Mouse (Mus musculus) activated CD4-positive, CD25-positive, alpha-beta regulatory T cell, adult 4 months (primary cell): ENCODE data around the gene Smarca5. TPM values are rescaled to one million over a fixed set of nuclear protein-coding genes. Genes with fewer than 3 reads are reported as not detected.

ENCODE experiments used
- ATAC-seq: one replicate; pipeline ENCODE4 v1.8.0; 2017
- polyA plus RNA-seq, 2 experiments: library from polyadenylated mRNA; unstranded; fragments of 100-300 nt; shearing (Covaris generic); gene quantifications; one replicate each; pipeline ENCODE4 v1.2.1; 2017

The Smarca5 gene
- 10 to 100 TPM; 25.0 to 26.0 TPM for polyA plus RNA-seq

DNA sequence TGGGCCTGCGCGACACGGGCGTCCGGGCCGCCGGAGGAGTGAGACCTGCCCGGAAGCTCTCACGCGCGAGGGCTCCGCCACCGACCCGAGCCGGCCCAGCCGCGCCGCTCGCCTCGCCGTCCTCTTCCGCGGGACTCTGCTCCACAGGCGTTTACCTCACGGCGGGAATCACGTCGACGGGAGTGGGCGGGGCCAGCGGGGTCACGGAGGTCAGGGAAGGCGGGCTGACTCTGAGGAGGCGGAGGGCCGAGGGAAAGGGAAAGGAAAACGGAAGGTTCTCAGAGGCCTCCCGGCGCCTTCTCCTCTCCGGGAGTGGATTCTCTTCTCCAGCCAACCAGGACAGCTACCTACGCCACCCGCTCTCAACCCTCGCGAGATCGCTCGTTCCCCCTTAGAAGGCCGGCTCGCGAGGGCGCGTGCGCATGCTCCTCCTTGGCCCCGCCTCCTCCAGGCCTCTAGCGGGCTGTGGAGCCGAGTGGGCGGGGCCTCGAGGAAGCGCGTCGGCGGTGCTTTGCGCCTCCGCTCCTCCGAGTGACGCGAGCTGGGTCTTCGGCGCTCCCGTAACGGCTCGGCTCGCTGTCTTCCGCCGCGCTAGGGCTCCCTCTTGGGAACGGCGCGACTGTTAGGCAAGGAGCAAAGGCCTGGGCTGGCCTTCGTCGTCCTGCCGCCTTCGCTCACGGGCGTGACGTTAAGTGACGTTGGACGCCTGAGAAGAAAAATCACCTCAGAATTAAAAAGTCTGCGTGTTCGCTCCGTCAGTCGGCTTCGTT lies at the start of gene Smarca5:
Gene Smarca5 (minus strand): TSS at position 343 of the 770 bp plus-strand sequence.
- ATAC-seq: peak; percentile 88

DNA sequence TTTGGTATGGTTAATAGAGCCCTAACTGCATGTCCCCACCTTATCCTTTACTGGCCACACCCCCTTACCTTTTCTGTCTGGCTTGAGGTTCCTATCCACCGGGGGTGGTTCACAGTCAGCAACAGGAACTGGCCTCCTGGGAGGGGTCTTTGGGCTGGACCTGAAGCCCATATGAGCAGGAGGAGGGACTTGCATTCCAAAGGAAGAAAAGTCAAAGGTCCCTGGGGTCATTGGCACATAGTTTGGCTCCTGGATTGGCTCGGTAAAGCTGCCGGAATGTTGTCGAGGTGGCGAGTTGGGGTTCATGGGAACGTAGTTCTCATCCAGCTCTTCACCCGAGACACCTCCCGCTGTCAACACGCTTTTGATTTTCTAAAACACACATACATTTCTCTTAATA lies 45.3 kb upstream of the Smarca5 start:
- no peak for ATAC-seq

DNA sequence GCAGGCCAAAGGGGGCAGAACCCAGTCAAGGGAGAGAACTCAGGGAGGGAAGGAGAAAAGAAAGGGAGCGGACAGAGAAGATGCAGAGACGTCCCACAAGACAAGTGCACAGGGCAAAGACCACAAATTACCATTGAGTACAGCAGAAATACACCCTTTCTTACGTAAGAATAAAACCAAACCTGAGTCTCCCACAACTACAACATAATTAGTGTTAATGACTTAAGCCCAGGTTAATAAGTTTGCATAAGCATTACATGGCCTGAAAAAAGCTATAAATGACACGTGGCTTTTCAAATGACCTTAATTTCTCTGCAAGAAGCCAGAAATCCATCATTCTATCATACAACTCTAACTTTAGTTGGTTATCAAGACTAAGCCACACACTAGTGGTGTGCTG lies 44.0 kb upstream of the Smarca5 start:
- no peak for ATAC-seq

DNA sequence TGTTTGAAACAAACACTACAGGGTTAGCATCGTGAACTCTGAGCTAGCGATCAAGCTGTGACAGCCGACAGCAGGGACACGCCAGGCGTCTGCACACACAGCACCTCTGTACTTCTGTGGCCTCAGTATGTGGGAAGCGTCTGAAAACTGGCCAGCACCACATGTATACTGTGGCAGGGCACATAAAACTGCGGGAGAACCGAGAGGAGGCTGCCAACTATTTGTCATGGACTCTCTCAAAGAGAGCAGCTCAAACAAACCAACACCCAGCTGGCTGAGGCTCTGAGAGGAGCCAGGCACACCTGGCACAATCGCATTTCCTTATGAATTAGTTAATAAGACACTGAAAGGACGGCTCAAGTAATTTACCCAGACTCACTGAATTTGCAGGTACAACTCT lies 42.0 kb upstream of the Smarca5 start:
- ATAC-seq: no peak

DNA sequence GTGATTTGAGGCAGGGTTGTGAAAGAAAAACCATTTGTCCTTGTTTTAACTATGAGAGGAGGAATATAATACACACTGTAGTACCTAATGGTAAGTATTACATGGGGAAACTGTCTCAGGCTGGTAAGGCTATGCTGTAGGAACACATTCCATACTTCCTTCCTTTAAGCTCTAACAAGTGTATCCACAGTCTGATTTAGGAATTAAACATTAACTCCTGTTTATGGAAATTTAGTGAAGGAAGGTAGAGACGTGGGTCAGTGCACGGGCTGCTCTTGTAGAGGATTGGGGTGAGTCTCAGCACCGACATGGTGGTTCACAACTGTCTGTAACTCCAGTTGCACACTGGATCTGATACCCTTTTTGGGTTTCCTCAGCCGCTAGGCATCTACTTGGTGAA lies 41.0 kb upstream of the Smarca5 start:
- ATAC-seq: no peak

DNA sequence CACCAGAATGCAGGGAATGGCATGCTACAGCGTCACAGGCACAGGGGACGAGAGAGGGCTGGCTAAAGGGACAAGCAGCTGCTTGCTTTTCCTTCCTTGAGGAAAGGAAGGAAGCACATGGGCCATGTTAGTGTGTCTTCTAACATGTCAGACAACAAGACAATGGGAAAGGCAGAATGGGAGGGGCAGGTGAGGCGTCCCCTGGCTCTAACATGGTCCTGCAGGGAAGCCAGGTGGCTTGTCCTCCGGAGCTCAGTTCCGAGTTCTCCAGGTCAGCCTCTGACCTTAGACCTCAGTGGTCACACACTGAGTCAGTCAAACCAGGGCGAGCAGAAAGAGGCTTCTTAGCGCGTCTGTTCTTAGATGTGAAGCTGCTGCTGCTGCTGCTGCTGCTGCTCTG lies 37.1 kb upstream of the Smarca5 start:
- ATAC-seq: no peak

DNA sequence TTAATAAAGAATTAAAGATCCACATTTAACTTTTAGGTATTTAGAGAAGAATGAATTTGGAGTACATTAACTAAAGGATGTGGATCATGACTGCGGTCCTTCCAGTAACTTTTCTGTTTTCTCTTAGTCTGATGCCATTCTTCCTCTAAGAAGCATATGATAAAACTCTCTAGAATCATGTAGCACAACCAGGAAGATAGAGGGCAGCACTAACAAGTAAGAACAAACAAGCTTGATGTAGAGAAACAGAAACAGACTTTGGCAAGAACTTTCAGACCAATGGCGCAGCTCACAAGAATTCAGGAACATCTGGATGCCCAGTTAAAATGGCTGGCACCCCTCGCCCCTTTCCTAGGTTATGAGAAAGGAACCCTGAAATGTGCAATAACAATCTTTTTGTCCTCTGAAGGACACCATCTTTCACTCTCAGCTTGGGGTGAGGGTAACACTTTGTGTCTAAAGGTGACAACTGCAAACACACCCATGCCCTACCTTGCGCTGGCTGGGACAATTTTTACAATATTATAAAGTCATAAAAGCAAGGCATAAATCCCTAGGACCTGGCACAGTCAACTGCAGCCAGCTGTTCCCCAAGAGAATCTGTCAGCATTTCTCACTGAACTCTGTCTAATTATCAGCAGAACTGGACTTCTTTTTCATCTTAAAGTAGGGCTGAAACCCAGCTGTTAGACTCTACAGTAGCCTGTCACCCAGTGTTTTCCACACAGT lies 33.6 kb upstream of the Smarca5 start:
- ATAC-seq: no peak

DNA sequence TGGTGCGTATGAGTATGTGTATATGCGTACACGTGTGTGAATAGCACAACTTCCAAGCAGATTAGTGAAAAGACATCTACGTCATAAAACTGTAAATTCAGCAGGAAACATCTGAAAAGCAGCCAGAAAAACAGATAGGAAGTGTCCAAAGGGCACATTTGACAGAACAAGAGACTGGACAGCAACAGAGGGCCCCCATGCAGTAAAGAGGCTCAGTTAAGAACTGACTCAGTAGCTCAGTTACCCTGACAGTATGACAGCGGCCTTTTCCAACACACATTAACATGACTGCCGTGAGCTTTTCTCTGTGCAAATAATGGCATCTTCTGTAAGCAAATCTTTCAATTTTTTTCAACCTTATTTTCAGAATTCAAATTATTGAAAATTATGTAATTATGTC lies 29.2 kb upstream of the Smarca5 start:
- ATAC-seq: no peak

DNA sequence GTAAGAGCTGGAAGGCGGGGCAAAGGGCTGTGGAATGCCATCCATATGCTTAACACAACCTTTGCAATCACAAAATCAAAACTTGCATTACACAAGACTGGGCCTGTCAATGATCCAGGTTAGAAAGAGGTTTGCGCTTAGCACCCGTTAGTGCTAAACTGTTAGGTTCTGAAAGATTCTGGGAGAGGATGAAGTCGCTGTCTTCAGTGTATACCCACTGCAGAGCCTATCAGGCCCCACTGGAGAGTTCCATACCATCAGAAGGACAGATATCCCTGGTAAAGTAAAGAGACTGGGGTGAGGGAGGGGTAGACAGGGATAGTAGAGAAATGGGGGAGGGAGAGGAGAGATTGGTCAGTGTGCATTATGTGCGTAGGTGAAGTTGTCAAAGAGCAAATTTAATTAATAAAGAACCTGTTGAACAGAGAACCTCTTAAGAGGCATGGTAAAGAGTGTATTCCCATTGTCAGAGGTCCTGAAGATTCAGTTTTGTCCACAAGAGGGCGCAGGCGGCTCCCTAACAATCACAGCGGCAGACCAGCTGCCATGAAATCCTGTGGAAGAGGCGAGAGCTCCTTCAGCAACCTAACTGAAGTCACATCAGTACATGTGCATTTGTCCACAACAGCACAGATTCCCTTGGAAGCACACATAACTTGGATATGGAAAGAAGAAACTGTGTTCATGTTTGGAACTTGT lies 13.9 kb upstream of the Smarca5 start:
- ATAC-seq: peak; percentile 54

DNA sequence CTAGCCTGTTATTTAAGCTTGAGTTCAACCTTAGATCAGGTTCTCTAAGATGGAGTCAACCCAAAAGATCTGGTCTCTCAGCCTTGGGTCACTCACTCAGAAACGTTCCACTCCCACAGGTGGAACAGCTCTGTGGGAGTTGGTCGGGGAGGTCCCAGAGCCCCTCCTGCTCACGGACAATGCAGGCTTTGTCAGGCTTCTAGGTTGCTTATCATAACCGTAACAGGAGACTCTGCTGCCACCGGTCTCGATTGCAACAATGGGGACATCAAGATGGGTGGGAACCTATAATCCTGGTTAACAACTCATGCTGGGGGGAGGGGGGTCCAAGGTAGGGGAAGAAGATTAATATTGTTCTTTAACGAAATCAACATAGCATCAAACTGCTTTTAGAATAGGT lies 13.1 kb upstream of the Smarca5 start:
- ATAC-seq: no peak

DNA sequence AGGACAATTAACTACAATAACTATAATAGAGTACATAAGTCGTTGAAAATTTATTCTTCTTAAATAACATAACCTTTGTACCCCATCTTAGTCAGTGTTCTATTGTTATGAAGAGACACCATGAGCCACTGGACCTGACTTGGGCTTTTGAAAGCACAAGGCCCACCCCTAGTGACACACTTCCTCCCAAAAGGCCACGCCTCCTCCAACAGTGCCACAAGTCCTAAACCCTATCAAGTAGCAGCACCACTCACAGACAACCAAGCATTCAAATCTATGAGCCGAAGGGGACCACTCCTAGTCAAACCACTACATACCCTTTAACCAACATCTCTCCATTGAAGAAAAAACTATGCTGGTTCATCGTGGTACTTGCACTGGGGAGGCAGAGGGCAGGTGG lies 9.8 kb upstream of the Smarca5 start:
- ATAC-seq: no peak

DNA sequence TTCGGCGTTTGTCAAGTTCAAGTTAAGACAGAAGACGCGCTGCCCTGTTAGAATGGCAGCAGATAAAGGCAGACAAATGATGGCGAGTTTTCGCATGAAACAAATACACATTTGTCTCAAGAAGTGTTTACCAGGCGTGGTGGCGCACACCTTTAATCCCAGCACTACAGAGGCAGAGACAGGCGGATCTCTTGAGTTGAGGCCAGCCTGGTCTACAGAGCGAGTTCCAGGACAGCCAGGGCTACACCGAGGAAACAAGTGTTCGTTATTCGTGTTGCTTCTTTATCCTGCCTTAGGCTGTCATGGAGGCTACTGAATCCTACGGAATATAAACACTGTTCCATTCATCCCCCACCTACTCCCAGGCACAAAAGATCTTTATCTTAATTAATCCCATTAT lies 635 bp upstream of the Smarca5 start:
- ATAC-seq: peak; percentile 24

DNA sequence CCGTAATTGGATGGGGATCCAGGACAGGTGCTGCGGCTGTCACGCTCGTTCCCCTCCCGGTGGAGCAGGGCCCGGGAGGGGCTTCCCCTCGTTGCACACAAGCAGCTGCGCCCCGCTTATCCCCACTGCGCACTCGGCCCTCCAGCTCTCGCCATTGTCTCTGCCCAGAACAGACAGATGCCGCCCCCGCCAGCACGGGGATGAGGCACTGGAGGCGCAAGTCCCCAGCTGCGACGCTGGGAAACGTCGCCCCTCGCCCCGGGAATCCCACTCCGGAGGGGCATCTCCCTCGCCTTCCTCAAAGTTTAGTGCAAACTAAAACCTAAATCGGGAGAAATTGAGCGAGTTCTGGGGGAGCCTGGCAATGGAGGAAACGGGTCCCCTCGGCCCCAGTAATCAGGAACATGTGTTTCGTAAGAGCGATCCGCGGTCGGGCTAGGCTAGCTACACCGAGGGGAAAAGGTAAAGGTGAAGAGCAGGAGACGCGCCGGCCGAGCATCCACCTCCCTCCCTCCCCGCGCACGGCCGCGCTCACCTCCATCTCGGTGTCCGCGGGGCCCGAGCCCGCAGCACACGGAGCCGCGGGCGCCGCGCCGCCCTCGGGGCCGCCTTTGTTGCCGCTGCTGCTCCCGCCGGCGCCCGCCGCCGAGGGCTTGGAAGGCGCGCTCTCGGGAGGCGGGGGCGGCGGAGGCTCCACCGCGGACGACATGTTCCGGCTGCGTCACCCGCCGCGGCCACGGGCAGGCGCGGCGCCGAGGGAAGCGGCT lies 726 bp downstream of the Smarca5 start:
- ATAC-seq: peak; percentile 17

DNA sequence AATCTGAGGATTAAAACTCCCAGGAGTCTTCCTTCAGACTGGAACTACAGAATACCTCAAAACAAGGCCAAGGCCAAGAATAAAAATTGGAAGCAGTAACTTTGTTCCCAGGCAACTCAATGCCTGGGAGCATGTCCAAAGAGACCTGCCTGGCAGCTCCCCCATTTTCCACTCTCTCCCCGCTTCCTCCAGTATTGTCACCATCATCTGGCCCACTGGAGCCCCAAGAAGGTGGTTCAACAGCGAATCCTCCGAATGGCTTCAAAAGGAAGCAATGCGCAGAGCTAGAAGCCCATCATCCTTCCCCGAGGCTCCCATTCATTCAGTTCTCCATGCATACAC lies 1.3 kb downstream of the Smarca5 start:
- no peak for ATAC-seq

DNA sequence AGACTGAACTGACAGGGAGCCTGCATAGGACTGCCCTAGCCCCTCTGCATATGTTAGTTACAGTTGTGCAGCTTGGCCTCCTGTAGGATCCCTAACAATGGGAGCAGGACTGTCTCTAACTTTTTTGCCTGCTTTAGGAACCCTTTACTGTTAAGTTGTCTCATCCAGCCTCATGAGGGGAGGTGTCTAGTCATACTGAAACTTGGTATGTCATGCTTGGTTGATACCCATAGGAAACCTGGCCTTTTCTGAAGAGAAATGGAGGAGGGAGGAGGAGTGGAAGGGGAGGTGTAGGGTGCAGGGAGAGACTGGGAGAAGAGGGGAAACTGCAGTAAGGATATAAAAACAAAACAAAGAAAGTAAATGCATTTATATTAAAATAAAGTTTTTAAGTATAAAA lies 7.0 kb downstream of the Smarca5 start:
- peak; percentile 28 for ATAC-seq

DNA sequence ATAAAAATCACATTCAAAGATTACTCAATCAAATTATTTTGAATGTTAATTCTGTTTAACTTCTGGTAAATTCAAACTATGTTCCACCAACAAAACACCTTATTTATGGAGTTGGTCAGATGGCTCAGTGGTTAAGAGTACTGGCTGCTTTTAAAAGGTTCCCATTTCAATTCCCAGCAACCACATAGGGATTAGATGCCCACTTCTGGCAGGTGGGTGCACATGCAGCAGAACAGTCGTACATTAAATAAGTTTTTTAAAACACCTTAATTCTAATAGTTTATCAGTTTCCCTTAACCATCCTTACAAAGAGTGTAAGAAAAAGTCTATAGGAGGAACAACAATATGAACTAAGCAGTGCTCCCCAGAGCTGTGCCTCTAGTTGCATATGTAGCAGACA lies 24.8 kb downstream of the Smarca5 start:
- ATAC-seq: no peak

DNA sequence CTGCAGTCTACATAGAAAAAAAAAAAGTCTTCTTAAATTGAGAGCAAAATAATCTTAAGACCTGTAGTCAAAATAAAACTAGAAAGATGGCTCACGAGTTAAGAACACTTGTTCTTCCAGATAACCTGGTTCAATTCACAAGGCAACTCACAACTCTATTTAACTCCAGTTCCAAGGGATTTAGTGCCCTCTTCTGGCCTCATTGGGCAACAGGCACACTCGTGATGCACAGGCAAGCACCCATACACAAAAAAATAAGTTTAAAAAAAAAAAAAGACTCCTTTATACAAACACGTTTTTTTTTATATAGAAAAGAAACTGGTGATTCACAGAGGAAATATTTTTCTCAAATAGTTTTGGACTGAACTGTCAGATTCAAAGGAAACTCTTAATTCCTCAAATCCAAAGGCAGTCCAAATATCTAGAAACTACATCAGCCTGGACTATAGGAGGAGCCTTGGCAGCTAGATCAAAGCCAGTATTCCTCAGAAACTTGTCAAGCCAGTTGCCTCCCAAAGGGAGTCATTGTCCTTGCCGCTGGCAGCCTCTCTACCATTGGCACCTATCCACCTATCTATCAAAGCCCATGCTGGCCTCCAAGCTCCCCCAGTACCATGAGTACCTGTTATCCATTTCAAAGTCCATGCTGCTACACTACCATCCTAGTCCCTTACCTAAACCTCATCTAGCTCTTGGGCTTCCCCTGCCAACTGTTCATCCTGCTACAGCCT lies 28.5 kb downstream of the Smarca5 start:
- no peak for ATAC-seq

DNA sequence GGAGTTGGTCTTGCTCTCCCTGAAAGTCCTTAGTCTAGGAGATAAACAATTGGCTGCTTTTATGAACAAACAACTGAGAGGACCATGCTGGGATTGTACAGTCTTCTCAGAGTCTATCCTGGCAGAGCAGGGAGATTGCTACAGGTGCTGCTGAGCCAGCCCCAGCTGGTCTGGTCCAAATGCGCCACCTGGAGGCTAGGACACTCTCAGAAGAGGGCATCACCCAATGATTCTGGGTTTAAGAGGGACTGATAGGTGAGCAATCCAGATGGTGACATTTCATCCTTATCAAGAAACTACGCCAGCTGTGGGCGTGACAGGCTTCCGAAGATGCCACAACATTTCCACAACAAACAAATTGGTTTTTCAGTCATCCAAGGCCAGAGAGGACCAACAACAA lies 51.2 kb downstream of the Smarca5 start:
- ATAC-seq: no peak

DNA sequence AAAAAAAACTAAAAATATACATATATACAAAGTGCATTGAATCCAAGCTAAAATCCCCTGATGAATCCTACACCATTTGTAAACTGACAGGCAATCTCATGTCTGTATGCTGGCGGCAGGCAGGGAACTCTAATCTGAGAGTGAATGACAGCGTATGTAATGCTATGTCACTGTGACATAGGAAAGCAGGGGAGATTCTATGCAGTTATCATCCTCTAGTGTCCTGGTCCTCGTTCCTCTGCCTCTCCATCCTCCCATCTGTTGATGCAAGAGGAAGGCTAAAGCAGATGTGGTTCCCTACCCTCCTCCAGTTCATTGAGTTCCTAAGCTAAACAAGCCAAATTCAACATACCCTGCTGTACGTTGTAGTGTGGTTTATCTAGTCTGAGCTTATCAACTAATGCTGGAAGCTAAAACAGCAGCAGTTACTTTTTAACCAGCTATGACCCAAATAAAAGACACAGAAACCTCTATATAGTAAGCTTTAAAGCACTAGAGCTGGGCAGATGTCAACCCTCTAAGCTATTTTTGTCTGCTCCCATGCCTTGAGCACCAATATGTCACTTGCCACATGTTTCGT lies 55.5 kb downstream of the Smarca5 start:
- no peak for ATAC-seq

DNA sequence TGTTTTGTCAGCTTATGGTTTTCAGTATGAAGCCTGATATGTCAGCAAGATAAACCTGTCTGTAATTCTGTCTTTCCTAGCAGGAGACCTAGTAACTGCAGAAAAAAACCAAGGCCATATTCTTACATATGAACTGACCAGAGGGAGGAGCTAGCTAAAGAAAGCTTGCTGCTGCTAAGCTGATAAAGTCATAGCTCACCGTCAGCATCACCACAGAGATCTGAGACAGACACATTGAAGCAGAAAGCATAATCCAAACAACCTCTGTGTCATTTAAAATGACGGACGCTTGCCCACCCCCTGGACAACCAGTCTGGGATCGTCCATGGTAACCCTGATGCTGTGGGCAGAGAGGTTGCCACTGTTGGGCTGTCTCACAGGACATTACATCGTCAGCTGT lies 56.7 kb downstream of the Smarca5 start:
- no peak for ATAC-seq

DNA sequence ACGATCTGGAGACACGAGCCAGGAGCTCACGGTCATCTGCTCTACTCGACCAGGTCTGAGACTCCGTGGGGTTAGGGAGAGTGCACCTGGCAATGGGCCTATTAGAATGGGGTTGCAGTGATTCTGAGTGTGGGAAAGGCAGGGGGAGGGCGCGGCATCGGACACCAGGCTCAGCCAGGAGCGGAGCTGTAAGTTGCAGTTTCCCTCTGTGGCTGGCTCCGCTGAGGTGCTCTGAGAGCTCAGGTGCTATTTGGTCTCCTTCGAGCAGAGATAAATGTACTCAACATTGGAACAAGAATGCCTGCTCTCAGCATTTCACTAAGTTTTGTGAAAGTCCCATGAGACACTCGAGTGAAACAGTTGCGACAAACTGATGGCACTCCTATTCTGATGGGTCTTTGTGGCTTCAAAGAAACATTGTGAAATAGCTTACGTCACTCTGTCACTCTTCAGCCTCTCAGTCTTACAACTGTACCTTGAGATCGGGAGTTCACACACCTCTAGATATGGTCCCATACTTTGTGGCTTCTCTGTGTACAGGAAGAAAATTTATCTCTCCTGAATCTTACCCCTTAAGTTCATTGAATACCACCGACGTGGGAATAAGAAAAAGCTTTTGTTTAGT lies 69.9 kb downstream of the Smarca5 start:
- ATAC-seq: no peak
